Mouse (Mus musculus) left cerebral cortex, postnatal 14 days (tissue): ENCODE data around the gene Plcd4. TPM values are rescaled to one million over a fixed set of nuclear protein-coding genes. Genes with fewer than 3 reads are reported as not detected.
"Not testable (repeated sequence)": the region's sequence is repeated elsewhere in the genome, so short reads cannot be mapped to it uniquely, and the experiment has no call there.

Experiments used
- DNase-seq, 2 experiments: peaks; one replicate each; pipeline ENCODE4 v3.0.0; 2021 to 2022; ENCODE audit warnings: low spot score in 2 of 2, mixed read lengths in 1 of 2
- intact Hi-C: fragments of 180-260 bp; cut with DNase I; formaldehyde crosslinking; loops from one replicate; pipeline ENCODE4 v1.15.1; 2025
- long read RNA-seq, 2 experiments: library from polyadenylated mRNA; stranded (forward); transcript quantifications; one replicate each; pipeline ENCODE4 v2.0.0; 2021
- total RNA-seq, 2 experiments: library from RNA; stranded (reverse); gene quantifications; 2 replicates each; pipeline ENCODE4 v1.2.3; 2021

Plcd4 gene
- total RNA-seq = 10 to 100 TPM; 13.6 to 14.7 TPM
- long read RNA-seq, experiment 1, transcript Plcd4-204 (17 exons, 2,720 nt) = major isoform, 12 of 15 reads
- long read RNA-seq, experiment 1, partial matches to known transcripts = 1 of 15 reads
- long read RNA-seq, experiment 1, other reads (novel, unspliced or antisense) = 2 of 15 reads
- long read RNA-seq, experiment 2, transcript Plcd4-204 (17 exons, 2,720 nt) = major isoform, 15 of 23 reads
- long read RNA-seq, experiment 2, partial matches to known transcripts = 1 of 23 reads
- long read RNA-seq, experiment 2, other reads (novel, unspliced or antisense) = 7 of 23 reads

- peak; percentile 29 to 53 for DNase-seq
- intact Hi-C loops = no loop called here
These were observed at the start of gene Plcd4 for GRCm38 (mm10) chr1:74542451-74542961. Plcd4 (plus strand) TSS chr1:74542888.

DNA sequence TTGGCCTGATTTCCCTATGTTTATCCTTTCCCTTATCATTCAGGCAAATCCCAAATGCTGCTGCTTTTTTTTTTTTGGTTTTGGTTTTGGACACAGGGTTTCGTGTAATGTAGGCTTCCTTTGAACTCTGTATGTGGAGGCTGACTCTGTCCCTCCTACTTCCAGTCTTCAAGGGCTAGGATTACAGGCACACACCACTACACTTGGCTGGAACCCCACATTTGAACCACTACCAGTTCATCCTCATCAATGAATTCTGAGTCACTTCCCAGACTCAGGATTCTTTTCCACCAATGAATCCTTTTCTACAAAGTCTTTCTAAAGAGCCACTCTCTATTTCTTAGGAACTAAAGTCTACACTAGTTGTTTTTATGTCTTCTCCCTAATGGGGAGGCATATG, 41.6 kb upstream of the Plcd4 start:
- intact Hi-C loops = no loop called here
- no peak for DNase-seq

GRCm38 (mm10) chr1:74505393-74505720, 37.3 kb upstream of the Plcd4 start:
- intact Hi-C loops = loop anchor here (5.0 kb wide), 1 partner anchor 77 kb away; no protein-coding TSS in a partner anchor
- DNase-seq = no peak

DNA sequence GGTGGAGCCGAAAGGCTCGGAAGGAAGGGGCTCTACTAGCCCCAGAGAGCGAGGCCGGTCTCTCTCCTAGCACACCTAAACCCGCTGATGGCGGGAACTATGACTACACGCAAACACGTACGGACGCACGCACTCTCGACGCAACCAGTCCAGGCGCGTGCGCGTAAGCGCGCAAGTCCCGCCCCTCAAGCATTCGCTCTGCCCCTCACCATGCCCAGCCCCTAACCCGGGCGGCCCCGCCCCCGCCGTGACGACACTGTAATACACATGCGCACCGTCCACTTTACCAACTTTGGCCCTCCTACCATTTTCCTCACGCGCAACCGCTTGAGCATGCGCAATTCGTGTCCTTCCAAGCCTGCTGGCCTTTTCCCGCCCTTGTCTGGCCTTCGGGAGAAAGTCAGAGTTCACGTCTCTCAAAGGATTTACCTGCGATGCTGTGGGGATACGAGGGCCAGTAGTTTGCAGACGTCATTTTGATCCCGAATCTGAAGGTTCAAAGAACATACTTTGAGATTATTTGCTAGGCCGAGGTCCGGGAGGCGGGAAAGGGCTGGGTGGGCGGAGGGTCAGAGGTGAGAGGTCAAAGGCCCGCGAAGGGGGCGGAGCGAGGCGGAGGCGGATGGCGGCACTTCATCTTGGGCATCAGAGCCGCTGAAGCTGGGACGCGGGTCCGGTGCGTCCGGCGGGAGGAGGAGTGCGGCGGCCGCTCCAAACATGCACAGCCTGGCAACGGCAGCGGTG, 36.8 kb upstream of the Plcd4 start, which contains the start of gene Cnot9:
Gene Cnot9 (plus strand): TSS at position 338 of the 744 bp plus-strand sequence.
- intact Hi-C loops = loop anchor here (5.0 kb wide), 1 partner anchor 76 kb away; no protein-coding TSS in a partner anchor
- DNase-seq = peak; percentile 100

DNA sequence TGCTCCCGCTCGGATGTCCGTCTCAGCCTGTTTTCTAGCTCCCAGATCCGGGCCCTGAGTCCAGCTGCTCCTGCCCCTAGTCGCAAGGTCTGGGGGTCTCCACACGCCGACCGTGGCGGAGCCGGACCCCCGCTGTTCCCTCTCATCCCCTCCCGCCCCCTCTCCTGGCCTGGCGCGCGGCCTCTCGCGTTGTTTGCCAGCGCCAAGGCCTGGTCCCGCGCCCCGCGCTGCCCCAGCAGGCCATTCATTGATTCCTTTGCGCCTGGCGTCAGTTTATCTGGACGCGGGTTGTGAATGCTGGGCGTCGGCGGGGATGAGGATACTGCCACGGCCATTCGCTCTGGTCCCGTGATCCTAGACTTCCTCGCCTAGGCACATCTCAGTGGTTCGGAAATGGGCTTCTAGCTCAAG, 36.2 kb upstream of the Plcd4 start:
- peak in 1 of 2 experiments; percentile 42 for DNase-seq
- intact Hi-C loops = loop anchor here (5.0 kb wide), 1 partner anchor 76 kb away; no protein-coding TSS in a partner anchor

- no peak for DNase-seq
- intact Hi-C loops = loop anchor here (5.0 kb wide), 1 partner anchor 75 kb away; no protein-coding TSS in a partner anchor
These were observed 34.9 kb upstream of the Plcd4 start for GRCm38 (mm10) chr1:74507780-74508179.

GRCm38 (mm10) chr1:74511306-74511705, 31.4 kb upstream of the Plcd4 start:
- intact Hi-C loops = no loop called here
- no peak for DNase-seq

DNA sequence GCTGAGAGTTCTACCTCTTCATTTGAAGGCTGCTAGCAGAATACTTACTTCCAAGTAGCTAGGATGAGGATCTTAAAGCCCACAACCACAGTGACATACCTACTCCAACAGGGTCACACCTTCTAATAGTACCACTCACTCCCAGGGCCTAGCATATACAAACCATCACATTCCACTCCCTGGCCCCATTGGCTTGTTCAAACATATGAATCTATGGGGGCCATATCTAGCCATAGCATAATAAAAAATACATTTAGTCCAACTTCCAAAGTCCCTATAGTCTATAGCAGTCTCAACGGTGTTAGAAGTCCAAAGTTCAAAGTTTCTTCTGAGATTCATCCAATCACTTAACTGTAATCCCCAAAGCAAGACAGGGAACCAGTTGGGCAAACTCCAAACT, 29.7 kb upstream of the Plcd4 start:
- intact Hi-C loops, DNase-seq: not testable (repeated sequence)

DNA sequence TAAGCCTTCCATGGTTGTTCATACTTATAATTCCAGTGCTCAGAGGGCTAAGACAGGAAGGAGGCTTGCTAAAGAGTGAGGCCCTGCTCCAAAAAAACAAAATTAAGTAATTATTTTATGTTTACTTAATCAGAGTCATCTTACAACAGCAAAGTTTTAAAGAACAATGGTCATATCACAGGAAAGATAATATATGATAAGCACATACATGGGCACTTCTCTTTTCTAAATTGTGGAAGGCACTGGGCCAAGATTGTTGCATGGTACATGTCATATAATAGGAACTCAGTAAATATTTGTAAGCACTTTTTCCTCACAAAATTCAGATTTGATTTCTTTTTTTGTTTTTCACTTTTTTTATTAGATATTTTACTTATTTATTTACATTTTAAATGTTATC, 22.8 kb upstream of the Plcd4 start:
- intact Hi-C loops = no loop called here
- no peak for DNase-seq

DNA sequence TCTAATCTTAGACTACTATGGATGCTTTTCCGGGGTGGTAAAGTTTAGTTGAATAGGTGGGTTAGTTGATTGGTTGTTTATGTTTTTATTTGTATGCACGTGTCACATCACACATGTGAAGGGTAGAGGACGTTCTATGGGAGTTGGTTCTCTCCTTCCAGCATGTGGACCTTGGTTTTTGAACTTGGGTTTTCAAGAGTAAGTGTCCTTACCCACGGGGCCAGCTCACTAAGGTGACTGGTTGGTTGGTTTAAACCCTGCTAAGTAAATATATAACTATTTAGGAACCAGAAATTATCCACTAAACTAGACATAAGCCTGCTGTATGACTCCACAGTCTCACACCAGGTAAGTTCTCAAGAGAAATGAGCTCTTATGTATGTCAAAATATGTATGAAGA, 17.9 kb upstream of the Plcd4 start:
- DNase-seq = no peak
- intact Hi-C loops = no loop called here

DNA sequence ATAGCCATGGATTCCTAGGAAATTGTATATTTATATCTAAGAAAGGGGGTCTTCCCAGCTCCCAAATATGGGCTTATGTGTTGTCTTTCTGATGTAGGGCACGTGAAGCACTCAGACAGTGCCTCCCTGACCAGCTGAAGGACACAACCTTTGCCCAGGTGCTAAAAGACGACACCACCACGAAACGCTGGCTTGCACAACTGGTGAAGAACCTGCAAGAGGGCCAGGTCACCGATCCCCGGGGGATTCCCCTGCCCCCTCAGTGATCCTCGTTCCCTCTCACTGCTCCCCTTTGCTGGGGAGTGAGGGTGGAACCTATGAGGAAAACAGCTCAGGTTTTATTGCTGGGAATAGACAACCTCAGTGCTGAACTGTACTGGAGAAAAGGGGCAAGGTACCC, 14.1 kb upstream of the Plcd4 start:
- no peak for DNase-seq
- intact Hi-C loops = no loop called here

GRCm38 (mm10) chr1:74538650-74539049, 4.0 kb upstream of the Plcd4 start:
- peak; percentile 13 to 32 for DNase-seq
- intact Hi-C loops = no loop called here

DNA sequence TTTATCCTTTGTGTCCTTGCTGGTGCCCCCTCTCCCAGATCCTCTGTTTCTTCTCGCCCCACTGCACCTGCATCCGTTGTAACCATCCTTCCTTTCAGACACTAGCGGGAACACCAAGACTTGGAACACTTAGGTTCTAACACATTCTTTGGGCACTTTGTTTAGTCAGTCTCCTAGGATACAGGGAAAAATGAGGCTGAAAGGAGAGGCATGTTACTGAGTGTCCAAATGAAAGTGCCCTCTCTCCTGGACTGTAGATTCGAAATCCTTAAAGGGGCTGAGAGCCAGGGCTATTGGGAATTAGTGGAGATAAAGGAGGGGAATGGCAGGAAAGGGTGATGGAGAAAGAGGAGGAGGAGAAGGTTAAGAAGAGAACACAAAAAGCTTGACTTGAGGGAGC, 1.5 kb downstream of the Plcd4 start, which contains the start of gene Usp37:
Gene Usp37 (minus strand): TSS at position 101 of the 400 bp plus-strand sequence.
- no peak for DNase-seq
- intact Hi-C loops = no loop called here

DNA sequence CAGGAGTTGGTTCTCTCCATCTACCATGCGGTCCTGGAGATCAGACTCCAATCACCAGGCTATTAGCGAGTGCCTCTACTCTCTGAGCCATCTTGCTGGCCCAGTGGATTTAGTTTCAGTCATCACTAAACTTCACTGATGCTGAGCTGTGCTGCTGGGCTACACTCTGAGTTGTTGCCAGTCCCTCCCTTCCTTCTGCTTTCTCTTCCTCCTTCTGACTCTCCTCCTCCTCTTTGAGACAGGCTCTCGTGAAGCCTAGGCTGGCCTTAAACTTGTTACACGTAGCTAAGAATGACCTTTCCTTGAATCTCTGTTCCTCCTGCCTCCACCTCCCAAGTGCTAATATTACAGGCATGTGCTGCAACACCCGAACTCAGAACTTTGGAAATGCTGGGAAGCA, 16.4 kb downstream of the Plcd4 start:
- DNase-seq = no peak
- intact Hi-C loops = no loop called here

DNA sequence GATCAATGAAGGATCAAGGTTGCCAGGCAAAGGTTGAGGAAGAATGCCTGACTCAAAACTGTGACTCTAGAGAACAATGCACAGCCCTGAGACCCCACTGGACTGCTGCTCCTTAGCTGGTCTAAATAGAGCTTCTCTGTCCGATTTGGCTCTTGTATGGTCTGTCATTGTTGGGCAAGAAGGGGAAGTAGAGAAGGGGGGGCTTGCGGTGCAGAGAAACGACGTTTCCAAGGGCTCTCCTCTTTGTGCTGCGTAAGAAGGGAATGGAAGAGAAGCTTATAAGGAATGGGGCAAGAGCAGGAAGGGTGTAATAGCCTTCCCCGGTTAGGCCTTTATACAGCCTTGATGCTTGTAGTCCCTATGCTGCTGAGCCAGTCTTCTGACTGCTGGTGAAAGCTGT, 23.1 kb downstream of the Plcd4 start:
- DNase-seq = no peak
- intact Hi-C loops = no loop called here

- peak in 1 of 2 experiments; percentile 39 for DNase-seq
- intact Hi-C loops = no loop called here
These were observed 27.3 kb downstream of the Plcd4 start for GRCm38 (mm10) chr1:74569739-74570719.

DNA sequence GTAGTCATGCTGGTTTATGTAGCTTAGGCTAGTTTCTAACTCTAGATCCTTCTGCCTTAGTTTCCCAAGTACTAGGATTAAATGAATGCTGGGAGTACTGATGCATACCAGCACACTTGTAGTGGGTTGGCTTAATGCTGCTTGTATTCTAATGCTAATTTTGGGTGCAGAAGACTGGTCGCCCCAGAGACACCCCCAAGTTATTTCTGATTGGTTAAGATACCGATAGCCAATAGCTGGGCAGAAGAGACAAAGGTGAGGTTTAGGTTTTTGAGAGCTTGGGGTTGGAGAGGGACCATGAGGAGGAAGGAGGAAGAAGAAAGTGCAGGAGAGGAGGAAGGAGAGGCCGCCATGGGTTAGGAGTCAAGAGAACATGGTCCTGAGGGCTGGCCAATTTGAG, 39.9 kb downstream of the Plcd4 start:
- DNase-seq = no peak
- intact Hi-C loops = loop anchor here (5.0 kb wide), 1 partner anchor 75 kb away; the partner anchor contains the start of gene Cnot9

DNA sequence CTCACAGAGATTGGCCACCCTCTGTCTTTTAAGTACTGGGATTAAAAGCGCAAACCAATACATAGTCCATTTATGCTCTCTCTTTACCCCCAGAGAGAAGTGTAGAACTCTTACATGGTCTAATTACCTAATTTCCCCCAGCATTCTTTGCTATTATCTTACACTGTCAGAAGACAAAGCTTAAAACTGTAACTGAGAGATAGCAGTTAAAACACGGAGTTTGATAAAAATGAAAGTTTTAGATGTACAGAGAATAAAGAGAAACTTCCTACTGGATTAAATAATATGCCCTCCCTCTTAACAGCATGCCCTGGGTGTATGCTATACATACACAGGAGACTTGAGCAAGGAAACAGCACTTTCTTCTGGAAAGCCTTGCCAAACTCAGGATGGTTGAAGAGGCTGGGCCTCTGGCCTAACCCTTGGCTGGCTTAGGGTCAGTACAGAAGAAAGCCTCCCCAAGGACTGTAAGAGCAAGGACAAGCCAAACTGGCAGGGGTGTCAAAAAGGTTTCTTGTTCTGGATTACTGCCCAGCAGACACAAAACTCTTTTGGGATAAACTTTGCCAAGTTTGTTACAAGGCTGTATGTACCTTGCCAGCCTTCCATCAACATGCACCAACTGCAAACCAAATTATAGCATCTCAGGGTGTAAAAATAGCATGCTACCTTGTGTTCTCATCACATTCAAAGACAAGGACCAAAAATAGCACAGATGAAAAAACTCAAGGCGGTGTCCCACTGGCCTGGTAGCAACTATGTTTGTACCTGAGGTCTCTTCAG, 42.1 kb downstream of the Plcd4 start:
- DNase-seq = no peak
- intact Hi-C loops = loop anchor here (5.0 kb wide), 1 partner anchor 78 kb away; the partner anchor contains the start of gene Cnot9
